Mouse (Mus musculus): Measurements from ENCODE around the gene Tfdp2. TPM values are rescaled to one million over a fixed set of nuclear protein-coding genes. Genes with fewer than 3 reads are reported as not detected.
"Not testable (repeated sequence)": the region's sequence is repeated elsewhere in the genome, so short reads cannot be mapped to it uniquely, and the experiment has no call there.

Gene Tfdp2
- total RNA-seq, 2 experiments from 2014 or later: 71.3 to 80.1 TPM

DNA sequence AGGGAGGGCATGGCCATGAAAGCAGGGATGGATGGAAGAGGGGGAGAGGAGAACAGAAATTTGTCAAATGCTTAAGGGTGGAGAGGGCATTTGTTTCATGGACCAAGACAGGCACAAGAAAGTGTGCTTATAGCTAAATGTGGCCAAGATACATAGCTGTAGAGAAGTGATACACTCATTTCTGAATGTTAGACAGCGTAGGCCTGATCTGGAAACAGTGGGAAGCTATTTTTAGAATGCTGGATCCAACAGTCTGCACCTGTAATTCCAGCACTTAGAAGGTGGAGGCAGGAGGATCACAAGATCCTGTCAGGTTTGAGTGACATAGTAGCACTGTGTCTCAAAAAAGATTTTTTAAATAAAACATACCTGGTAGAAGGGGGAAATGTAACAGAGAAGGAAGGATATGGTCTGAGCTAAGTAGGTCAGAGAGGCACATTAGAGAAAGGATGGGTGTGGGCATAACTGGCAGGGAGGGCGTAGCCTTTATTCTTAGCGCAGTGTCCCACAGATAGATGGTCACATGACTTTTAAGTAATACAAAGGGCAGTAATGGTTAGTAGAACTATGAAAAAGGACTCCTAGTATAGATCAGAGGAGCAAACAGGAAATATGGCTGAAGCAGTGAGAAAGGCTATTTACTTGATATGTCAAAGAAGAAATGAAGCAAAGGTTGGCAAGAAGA is 103.4 kb downstream of the Tfdp2 start:
- no peak for DNase-seq

DNA sequence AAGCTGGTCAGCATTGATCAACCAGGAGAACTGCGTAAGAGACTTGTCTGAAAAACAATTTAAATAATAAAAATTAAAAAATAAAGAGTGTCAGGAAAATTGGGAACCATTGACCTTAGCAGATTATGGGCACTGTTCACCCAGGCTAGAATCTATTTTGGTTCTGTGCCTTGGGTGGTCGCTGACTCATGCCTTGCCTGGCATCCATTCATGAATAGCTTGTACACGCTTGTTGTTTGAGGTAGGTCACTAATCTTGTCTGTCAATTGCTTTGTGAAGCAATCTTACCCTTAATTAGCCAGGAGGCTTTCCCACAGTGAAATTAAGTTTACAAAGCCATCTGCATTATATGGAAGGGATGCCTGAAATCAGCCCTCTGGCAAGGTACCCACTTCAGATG is 112.7 kb downstream of the Tfdp2 start:
- no peak for DNase-seq

DNA sequence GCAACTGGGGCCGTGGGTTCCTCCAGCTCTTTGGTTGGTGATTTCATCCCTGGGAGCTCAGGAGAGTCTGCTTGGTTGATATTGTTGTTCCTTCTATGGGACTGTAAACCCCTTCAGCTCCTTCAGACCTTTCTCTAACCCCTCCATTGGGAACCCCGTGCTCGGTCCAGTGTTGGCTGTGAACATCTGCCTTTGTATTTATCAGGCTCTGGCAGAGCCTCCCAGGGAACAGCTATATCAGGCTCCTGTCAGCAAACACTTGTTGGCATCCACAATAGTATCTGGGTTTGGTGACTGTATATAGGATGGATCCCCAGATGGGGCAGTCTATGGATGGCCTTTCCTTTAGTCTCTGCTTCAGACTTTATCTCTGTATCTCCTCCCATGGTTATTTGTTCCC is 116.0 kb downstream of the Tfdp2 start:
- no peak for DNase-seq

DNA sequence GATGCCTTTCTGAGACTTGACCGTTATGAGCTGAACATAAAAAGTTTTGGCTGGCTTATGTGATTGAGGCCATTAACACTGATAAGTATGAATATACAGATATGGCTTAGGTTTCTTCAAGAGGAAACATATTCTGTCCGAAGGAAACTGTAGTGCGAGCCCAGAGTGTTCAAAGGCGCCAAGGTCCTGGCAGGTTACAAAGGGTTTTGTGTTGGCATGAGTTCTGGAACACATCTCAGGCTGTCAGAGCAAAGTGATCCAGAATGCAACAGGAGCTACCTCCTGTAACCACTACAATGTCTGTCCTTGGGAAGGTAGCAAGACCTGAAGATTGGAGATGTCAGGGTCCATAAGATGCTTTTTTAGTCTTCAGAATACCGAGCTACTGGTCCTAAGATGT is 123.3 kb downstream of the Tfdp2 start:
- DNase-seq: no peak

DNA sequence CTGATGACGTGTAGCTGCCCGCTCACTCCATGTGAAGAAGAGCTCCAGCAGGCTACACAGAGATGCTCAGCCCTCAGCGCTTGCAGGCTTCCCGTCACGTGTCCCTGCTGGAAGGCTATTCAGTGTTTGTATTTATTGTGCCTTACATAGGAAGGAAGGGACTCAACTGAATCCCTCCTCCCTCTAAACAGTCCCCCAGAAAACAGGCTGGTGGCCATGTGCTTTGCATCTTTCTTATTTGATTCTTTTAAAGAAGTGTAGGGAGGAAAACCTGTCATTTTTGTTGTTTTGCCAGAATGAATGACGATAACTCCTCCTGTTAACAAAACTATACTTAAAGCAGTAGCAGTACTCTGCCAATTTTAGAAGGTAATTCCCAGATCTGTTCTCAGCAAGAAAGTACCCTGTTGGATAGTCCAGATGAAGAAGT is 124.5 kb downstream of the Tfdp2 start:
- DNase-seq: no peak

DNA sequence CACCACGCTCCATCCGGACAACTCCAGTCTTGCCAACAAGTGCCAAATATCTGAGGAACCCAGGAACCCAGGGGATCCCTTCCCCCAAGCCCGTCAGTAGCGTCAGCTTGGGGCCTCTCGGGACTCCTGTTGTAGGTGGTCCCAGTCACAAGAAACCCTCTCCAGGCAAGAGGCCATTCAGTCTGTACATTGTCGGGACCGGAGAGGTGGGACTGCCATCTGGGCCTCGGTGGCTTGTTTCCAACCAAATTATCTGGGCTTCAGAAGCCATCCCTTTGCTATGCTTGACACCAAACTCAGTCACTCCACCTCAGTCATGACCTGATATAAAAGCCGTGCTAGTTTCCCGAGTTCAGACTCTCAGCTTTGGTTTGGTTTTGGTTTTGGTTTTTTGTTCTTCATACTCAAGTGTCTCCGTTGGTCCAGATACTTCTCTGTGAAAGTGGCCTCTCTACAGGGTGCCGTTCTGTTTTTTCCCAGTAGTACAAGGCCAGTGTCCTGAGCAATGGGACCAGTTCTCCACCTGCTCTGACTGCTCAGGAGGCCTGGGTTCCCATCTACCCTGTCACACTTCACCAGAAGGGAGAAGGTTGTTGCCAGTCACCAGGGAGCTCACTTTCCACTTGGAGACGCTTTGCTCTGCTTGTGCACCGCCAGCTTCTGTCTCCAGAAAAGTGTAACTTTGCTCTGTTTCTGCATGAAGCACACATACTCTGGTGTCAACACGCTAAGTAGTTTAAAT is 126.5 kb downstream of the Tfdp2 start:
- no peak for DNase-seq

DNA sequence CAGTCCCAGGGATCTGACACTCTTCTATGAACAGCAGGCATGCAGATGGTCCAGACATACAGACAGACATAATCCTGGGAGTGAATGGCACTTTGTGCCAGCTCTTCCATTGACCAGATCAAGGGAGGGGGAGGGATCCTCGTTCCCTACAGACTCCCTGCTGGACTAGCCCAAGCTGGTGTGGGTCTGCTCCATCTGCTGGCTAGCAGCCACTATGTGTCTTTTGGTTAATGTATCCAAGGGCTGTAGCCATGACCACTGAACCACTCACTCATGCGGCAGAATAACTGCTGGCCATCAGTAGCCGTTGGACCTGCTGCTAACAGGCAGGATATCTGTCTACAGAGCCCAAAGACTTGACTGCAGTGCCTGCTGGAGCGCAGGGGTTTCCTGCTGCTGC is 128.4 kb downstream of the Tfdp2 start:
- no peak for DNase-seq

DNA sequence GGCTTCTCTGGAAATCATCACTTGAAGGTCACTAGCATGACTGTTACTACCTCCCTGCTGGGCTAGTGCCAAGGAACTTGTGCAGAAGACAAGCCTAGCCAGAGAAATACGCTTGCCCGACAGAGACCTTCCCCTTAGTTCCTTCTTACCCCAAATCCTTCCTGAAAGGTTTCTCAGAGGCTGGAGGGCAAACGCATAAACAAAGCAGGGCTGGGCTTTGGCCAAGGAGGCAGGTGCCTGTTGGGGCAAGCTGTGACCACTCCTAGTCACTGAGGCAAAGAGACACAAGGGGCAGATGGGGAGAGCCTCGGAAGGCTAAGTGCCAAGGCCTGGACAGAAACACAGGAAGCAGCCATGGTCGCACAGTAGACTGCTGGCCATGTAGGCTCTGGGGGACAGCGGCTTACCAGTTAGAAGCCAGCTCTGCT is 130.4 kb downstream of the Tfdp2 start:
- DNase-seq: peak; percentile 79

DNA sequence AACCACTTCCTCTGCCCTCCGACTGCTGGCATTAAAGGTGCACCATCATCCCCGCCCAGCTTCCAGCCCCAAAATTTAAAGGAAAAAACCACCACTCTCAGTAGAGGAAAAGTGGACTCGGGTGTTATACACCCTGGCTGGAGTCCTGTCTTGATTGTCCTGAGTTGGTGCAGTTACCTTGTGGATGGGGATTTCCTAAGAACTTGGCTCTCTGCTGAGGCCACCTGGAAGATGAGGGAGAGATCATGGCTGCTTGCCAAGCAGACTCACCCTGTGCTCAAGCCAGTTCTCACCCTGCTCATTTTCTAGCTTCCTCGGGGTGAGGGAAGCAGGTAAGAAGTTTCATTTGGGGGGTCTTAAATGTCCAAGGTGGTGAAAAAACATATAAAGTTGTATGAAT is 132.2 kb downstream of the Tfdp2 start:
- DNase-seq: no peak

DNA sequence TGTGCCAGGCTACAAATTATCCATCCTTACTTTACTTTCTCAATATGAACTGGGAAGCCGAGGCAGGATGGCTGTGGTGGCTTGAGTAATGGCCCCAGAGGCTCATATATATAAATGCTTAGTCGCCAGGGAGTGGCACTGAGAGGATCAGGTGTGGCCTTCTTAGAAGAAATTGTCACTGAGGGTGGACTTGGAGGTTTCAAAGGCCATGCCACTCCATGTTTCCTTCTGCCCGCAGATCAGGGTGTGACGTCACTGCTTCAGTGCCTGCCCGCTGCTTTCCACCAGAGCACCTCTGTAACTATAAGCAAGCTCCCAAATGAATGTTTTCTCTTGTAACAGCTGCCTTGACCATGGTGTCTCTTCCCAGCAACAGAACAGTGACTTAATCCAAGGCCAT is 135.1 kb downstream of the Tfdp2 start:
- DNase-seq: peak in 1 of 2 experiments; percentile 20

DNA sequence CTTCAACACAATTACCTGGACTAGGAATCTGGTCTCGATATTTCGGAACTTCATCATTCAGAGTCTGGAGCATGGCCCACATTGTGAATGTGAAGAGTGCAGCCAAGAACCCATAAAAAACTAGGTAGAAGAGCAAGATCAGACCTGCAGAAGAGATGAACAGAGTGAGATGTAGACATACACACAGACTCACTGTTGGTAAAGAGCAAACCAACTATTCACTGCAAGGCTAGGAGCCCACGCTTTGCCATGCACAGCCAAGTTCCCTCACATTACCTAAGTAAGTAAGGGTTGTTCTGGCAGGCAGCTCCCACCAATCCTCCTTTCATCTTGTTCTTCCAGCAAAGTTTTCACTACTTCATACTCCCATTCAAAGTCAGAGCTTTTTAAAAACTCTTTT is 149.7 kb downstream of the Tfdp2 start:
- DNase-seq: no peak

DNA sequence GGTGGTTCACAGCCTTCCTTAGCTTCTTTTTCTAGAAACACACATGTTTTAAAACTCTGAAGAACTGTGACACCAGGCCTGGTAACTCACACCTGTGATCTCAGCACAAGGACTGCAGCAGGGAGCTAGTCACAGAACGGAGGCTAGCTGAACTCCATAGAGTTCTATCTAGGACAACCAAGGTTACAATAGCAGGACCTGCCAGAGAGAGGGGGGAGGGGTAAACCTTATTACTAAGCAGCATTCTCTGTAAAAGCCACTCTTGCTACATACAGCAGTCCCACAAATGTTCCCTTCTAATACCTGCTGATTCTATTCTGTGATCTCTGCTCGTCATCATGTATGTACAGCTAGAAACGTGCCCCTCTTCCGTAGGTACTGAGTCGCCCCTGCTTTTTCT is 152.8 kb downstream of the Tfdp2 start:
- DNase-seq: peak; percentile 30 to 56

DNA sequence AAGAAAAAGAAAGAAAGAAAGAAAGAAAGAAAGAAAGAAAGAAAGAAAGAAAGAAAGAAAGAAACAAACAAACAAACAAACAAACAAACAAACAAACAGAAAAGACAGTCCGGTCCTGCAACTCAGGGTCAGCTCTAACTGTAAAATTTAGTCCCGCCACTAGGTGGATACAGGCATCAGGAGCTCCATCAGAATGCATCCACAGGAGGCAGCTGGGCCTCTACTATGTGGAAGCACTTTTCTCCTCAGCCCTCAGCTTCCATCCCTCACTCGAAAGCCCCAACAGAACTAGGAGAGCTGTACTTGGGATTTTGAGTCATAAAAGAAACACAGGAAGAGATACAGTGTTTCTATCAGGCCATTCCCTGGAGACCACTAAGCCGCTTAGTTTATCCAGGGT is 153.9 kb downstream of the Tfdp2 start:
- peak; percentile 60 to 73 for DNase-seq

DNA sequence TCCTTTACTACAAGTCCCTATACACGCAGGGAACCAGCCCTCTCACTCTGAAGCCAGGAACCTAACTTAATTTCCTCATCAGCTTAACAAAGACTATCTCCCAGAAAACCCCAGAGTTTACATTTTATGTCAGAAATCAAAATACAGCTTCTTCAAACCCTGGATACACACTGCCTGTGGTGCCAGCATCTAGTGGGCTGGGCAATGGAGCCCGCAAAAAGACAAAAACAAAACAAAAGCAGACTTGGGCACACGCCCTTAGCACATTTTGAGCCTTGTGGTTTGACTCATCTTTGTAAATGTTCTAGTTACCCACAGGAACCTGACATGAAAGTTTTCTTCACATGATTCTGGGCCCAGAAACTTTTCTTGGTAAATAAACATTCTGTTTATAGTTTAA is 154.4 kb downstream of the Tfdp2 start:
- DNase-seq: no peak

DNA sequence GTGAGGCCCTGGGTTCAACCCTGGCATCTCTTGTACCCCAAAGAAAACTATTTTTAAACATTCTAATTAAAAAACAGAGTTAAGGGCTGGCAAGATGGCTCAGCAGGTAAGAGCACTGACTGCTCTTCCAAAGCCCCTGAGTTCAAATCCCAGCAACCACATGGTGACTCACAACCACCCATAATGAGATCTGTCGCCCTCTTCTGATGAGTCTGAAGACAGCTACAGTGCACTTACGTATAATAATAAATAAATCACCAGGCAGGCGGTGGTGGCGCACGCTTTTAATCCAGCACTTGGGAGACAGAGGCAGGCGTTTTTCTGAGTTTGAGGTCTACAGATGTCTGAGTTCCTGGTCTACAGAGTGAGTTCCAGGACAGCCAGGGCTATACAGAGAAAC is 155.7 kb downstream of the Tfdp2 start:
- DNase-seq: not testable (repeated sequence)

DNA sequence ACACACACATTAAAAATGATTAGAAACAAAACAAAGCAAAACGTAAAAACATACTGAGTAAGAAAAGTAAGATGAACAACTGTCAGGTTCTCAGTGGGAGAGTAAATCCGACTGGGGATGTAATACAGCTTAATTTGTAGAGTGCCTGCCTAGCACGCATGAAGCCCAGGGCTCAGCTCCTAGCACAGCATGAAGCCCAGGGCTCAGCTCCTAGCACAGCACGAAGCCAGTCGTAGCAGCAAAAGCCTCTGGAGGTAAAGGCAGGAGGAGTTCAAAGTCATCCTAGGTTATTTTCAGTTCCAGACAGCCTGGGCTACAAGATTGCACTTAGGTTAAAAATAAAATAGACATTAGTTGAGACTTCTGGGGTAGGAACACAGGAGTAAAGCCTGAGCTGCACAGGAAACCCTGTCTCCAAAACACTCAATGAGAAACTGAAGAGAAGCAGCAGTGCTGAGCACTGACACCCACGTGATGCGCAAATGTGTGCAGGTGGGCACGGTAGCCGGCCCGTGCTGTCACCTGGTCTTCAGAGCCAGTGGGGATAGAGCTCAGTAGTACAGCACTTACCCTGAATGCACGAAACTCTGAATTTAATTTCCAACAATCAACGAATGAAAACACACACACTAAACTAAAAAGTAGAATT is 157.2 kb downstream of the Tfdp2 start:
- DNase-seq: no peak

DNA sequence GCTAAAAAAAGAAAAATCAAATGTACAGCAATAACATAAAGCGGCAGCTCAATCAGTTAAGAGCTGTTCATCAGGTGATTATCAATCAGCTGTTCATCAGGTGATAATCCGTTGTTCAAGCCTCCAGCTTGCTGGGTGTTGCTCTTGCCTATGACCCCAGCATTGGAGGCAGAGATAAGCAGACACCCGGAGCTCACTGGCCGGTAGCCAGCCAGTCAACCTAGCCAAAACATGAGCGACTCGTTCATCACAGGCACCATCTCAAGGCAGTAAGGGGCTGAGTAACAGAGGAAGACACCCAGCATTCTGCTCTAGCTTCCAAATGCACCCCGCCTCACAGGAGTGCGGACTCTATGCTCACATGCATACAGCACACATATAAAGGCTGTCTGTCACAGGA is 157.7 kb downstream of the Tfdp2 start:
- DNase-seq: peak; percentile 68 to 69

DNA sequence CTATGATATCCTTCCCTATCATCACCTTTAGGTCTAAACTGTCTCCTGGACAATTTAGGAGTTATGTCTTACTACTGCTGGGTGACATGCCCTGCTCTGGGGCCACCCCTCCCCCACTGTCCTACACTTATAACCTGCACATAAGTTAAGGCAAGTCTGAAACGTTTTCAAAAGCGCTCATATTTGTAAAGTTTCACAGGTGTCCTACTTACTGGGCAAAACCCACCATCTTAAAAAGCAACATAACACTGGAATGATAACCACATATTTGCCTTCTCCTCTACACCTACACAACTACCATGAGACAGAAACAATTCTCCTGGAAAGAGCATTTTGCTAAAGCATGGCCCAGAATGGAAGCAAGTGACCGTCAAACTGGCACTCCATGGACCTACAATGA is 164.0 kb downstream of the Tfdp2 start:
- no peak for DNase-seq

DNA sequence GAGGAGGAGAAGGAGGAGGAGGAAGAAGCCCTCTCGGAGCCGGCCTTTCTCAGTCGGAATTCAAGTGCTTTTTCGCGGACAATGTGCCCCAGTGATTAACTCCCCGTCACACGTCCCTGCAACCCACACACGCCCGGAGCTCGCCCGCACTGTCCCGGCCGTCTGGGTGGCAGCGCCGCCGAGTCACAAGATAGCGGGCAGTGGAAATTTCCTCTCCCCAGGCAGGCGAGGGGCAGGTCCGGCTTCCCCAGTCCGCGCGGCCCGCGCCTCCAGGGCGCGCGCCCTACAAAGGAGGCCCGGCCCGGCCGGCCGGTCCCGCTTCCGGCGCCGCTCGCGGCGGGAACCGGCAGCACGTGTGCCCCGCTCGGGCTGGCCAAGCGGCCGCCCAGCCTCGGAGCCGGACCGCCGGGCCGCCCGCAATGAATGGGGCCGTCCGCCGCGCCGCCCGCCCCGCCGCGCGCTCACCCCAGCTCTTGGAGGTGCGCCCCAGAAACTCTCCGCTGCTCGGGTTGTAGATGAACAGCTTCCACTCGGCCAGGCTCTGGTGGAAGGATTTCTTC is 167.6 kb downstream of the Tfdp2 start:
- DNase-seq: peak; percentile 86 to 88

DNA sequence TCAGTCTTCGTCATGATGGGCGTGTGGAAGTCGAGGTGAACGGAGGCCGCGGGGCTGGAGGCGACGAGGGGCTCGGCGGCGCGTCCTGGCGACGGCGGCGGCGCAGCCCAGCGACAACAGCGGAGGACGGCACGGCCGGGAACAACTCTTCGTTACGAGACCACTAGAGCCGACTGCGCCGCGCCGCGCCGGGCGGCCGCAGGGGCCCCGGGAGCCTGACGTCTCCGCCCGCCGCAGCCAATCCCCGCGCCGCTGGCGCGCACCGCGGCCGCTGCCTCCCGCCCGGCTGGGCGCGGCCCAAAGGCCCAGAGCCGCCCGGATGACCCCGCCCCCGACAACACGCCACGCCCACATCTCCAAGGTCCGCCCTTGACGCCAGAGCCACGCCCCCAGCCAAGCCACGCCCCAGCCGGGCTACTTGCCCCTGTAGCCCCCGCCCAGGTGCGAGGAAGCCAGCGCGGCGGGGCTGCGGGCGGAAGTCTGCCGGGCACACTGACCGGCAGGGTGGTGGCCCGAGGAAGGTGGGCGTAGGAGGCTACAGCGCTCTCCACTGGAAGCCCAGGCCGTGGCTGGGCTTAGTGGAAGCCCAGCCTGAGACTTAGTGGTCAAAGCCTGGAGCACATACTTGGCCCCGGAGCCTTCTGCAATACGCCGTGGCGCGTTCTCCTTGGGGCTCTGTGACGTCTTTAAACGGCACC is 168.2 kb downstream of the Tfdp2 start, which contains the start of gene Atp1b3:
Atp1b3 (minus strand) TSS at position 302 of the 698 bp plus-strand sequence.
- DNase-seq: peak; percentile 100

DNA sequence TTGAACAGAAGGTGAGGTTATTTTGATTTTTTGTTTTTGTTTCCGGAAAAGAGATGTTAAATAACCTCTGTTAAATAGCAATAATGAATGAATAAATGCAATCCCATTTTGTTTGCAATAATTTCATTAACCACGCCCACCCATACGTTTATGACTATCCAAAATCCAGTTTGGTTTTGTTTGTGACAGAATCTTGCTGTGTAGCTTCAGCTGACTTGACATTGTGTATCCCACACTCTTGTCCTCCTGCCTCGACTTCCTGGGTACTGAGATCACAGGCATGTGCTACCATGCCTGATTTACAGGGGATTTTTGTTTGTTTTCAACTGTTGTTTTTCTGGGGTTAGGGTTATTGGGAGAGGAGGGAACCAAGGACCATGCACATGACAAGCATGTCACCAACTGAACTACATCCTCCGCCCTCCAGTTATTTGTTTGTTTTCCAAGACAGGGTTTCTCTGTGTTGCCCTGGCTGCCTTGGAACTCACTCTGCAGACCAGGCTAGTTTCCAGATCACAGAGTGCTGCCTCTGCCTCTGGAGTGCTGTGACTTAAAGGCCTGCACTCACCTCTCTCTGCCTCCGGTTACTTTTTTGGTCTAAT is 169.3 kb downstream of the Tfdp2 start:
- DNase-seq: peak in 1 of 2 experiments; percentile 6

All from adrenal gland, postnatal 36 days (tissue).